Mouse (Mus musculus) lung, postnatal 25 days (tissue): Measurements from ENCODE around the gene Gm20388.

ENCODE experiments used
- DNase-seq: peaks from one replicate; pipeline ENCODE4 v3.0.0; 2022; ENCODE audit warnings: low spot score

Gm20388 gene

GRCm38 (mm10) chr8:120475462-120476201, 565.0 kb downstream of the Gm20388 start:
- DNase-seq = peak; percentile 61

DNA sequence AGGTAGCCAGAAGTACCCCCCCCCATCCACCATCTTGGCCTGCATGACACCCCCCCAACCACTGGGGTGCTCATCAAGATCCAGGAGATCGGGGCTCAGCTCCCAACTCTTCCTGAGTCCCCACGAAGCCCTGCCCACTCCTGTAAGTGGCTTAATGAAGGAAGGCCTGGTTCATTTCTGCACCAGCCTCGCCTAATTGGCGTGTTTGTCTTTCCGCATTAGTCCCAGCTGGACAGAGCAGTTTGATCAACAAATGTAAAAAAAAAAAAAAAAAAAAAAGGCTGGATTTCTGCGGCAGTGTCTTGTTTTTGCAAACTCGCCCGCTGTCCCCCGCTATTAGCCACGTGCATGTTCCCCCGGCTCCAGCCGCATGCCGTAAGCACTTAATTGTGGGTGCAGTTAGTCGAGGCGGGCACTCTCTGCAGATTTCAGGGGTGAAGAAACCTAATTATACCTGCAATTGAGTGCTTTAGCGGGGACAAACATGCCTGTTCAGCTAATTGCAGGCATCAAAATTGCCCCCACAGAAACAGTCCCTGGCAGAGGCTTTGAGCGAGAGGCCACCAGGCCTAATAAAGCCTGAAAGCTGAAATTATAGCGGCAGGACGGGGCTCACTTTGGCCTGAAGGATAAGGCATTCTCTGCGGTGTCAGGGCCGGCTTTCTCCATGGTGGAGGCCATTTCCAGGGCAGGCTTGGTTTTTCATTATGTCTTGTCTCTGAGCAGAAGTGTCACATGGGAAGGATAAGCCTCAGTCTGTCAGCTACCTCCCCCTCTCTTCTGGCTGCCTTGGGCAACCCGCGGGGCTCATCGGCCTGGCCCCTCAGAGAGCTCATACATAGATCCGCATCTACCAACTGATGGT, 566.3 kb downstream of the Gm20388 start:
- DNase-seq = no peak

DNA sequence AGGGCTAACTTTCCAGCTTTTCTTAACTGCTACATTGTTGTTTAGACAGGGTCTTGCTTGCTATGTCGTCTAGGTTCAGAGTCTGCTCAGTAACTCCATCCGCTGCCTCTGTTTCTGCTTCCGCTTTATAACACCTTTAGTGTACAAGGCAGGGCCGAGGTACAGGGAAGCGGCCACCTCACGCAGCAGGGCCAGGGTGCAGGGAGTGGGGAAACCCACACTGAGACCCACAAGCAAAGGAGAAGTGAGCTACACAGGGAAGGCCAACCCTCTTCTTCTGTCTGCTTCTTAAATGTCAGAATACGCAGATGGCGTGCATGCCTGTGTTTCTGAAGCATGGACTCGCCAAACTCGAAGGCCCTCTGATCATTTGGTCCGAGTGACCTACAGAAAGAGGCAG, 568.1 kb downstream of the Gm20388 start:
- DNase-seq = no peak

DNA sequence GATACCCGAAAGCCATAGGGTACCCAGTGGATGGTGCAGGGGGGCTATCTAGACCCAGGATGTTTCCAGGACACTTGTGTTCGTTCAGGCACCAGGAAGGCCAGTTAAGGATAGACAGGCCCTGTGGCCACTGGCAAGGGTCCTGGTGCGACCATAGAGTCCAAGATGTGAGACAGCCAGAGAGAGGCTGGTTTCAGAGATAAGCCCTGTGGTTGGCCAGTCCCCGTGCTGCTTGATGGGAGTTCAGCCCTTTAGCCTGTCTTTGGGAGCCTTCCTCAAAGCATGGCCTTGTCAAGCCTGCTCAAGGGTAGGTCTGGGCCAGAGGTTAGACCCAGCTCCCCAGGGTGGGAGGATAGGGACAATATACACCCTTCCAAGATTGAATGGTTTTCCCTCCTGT, 569.0 kb downstream of the Gm20388 start:
- DNase-seq = no peak

DNA sequence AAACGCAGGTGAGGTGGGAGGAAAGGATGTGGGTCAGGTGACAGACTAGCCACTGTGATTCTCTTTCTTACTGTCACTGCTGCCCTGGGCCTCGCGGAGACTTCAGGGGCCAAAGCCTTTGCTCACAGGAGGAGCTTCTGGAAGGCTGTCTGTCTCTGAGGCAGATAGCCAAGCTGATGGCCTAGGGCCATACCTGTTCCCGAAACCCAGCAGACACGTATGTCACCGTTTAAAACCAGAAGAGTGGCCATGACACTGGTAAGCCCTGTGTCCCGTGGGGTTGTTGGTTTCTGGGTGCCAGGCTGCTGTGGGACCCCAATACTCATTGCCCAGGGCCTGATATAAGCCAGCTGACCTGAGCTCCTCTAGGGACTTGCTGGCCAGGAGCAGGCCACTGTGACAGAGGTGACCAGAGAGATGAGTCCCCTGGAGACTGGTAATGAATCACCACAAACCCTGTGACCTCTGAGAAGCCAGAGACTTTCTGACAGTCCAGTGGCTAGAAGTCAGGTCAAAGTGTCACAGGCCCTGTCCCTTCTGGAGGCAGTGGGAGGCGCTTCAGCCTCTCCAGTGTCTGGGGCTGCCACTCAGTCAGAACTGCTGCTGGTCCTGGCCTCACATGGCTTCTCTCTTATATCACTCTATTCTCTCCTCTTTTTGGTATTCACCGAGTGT, 571.5 kb downstream of the Gm20388 start:
- DNase-seq = no peak

GRCm38 (mm10) chr8:120484460-120484859, 573.8 kb downstream of the Gm20388 start:
- no peak for DNase-seq

DNA sequence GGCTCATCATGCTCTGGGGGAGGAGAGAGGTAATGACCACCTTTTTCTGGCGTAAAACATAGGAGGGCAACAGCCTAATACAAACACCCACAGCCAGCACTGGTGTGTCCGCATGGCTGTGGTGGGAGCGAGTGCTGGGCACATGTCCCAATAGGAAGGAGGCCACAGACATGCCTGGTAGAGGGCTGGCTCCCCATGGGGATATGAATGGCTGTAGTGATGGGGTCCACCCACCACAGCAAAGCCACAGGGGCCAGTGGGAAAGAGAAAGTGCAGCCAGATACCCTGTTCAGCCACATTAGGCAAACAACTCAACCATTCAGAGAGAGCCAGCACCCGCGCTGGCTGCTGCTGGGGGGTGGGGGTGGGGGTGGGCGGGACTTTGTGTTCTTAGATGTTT, 574.5 kb downstream of the Gm20388 start:
- no peak for DNase-seq

DNA sequence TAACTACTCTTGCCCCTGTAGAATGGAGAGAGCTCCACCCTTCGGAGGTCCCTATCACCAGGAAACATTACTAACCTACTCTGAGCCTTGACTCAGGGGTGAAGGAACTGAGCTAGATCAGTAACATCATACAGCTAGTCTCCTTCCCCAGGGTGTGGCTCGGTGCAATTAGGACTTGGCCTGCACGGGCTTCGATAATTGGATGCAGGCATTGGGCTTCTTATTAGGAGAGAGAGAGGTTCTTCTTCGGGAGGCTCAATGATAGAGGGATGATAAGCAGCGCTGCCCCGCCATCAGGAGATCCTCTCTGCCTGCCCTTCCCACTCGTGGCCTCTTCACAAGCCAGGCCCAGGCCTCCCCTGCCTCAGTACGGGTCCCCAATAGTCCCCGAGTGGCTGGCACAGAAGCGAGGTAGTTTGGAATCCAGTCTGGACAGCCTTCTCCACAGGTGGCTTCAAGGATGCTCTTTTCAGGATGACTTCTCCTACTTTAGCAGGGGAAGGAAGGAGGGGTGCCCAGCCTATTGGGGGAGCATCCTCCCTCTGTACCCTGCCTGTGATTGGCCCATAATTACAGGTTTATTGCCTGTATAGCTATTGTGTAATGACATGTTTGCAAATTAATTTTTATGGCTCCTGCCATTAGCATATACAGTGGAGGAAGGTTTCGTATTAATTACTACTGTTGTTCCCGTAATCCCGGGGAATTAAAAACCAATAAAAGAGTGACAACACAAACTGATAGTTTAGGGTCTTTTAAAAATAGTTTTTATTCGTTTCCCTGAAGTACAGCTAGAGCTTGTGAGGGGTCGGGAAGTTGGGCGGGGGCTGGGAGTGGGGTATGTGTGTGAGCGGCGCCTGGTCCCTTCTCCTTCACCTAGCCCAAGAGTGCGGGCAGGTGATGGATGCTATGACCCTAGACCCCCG, 575.2 kb downstream of the Gm20388 start:
- no peak for DNase-seq

GRCm38 (mm10) chr8:120486477-120487376, 576.1 kb downstream of the Gm20388 start:
- DNase-seq = peak; percentile 70

DNA sequence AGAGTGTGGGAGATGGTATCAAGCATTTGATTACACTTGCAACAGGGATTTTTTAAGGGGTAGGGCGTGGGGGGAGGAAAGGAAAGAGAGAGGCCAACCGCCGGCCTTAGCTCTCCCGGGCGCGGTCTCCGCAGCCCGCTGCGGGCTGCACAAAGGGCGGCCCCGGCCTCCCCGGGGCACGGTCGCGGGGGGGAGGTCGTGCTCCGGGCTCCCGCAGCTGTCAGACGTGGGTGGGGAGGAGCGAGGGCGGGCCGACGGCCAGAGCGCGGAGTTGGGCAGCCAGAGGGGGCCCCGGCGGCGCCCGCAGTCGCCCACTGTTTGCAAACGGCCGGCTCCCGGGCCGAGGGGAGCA, 576.7 kb downstream of the Gm20388 start:
- no peak for DNase-seq

DNA sequence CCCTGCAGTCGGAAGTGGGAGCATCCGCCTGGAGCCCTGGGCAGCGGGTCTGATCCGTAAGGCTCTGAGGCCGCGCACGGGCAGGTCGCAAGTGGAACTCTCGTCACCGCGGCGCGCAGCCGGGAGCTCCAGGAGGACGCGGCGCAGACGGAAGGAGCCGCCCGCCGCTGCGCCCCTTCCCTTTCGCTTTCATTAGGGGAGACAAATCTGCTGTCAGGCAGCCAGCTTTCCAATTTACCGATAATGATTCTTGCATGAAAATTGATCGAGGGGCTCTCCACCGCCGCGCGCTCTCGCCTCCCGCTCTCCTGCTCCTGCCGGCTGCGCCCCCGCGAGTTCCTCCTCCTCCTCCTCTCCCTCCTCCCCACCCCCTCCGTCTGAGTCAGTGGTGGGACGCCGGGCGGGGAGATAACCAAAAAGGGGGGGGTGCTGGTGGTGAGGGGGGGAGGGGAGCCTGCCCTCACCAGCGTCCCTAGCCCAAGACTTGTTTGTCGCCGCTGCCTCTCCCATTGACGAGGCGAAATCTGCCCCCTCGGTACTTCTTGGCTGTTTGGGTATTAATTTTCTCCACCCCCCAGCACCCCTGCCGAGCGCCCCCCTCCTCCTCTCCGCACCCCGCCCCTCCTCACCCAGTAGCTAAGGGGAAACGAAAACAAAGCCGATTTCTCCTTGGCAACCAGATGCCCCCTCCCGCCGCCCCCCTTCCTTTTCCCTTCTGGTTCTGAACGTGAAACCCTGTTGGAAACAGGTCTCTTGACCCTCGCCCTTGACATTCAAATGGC, 577.3 kb downstream of the Gm20388 start:
- DNase-seq = peak; percentile 66

- peak; percentile 28 for DNase-seq
Observed at GRCm38 (mm10) chr8:120488636-120489131, 578.0 kb downstream of the Gm20388 start.

- DNase-seq = peak; percentile 75
Observed at GRCm38 (mm10) chr8:120489142-120489754, 578.6 kb downstream of the Gm20388 start.

GRCm38 (mm10) chr8:120489771-120490281, 579.2 kb downstream of the Gm20388 start:
- no peak for DNase-seq

- peak; percentile 57 for DNase-seq
Observed at GRCm38 (mm10) chr8:120490354-120491141, 579.9 kb downstream of the Gm20388 start.

DNA sequence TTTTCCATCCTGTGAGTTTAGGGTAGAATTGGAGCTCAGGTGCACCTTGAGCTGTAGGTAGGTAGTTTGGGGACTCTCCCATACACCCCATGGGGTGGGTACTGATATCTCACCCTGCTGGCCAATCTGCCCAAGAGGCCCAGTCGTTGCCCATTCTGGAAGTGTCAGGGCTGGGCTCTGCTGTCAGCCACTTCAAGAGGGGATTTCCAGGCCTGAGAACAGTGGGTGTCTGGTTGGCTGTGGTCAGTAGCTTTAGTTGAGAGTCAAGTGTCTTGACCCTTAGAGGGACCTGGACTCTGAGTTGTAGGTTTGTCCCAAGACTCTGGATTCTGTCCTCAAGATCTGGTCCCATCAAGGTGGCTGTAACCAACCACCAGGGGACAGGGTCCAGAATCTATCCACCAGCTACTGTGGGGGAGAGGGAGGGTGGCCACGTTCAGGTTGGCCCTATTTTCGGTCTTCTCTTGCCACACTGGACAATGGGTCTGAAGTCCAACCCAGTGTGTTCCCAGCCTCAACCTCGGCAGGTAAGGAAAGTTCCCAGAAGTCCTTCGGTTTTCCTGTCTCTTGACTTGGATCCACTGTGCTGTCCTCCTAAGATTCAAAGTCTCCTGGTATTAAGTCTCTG, 580.6 kb downstream of the Gm20388 start:
- no peak for DNase-seq

GRCm38 (mm10) chr8:120492193-120492880, 581.7 kb downstream of the Gm20388 start:
- no peak for DNase-seq
